Mouse (Mus musculus) lung, adult 2 months (tissue): Measurements from ENCODE around the gene Prdm1. TPM values are rescaled to one million over a fixed set of nuclear protein-coding genes. Genes with fewer than 3 reads are reported as not detected.
A peak's percentile ranks its signal among the peaks of the same experiment; 100 is the strongest.

Source experiments
- DNase-seq: peaks from one replicate; pipeline ENCODE4 v3.0.0; 2022
- H3K4me1 ChIP-seq: fragments of 200-500 bp; 2 replicates; pipeline ENCODE4 v1.6.1; 2011; ENCODE audit warnings: low read length; ENCODE audit not compliant: control insufficient read depth, insufficient read depth
- H3K4me3 ChIP-seq: fragments of 200-500 bp; replicated peaks from 2 replicates; pipeline ENCODE3; 2011; ENCODE audit warnings: low read depth, mild to moderate bottlenecking, control low read depth, low read length; ENCODE audit errors: extremely low read depth
- CTCF ChIP-seq: fragments of 200-500 bp; IDR thresholded peaks from 2 replicates; pipeline ENCODE4 v1.5.1; 2011; ENCODE audit warnings: mild to moderate bottlenecking, low read length, control low read depth; ENCODE audit not compliant: insufficient read depth
- POLR2A ChIP-seq: fragments of 200-500 bp; IDR thresholded peaks from 2 replicates; pipeline ENCODE4 v1.6.1; 2011; ENCODE audit warnings: low read depth, mild to moderate bottlenecking, control low read depth, low read length, borderline replicate concordance; ENCODE audit errors: extremely low read depth
- WGBS: fragments of 180-500 bp; shearing (Covaris S2); methylation state at CpG from one replicate; pipeline ENCODE4 v1.1.7; 2018; 5-methylcytosine and 5-hydroxymethylcytosine counted together
- polyA plus RNA-seq: library from polyadenylated mRNA; depleted of rRNA; stranded (reverse); fragments of >200 nt; gene quantifications from 2 replicates; pipeline ENCODE4 v1.2.3, GENCODE M21; 2012

The Prdm1 gene
- polyA plus RNA-seq, 1 experiment: 7.9 TPM

DNA sequence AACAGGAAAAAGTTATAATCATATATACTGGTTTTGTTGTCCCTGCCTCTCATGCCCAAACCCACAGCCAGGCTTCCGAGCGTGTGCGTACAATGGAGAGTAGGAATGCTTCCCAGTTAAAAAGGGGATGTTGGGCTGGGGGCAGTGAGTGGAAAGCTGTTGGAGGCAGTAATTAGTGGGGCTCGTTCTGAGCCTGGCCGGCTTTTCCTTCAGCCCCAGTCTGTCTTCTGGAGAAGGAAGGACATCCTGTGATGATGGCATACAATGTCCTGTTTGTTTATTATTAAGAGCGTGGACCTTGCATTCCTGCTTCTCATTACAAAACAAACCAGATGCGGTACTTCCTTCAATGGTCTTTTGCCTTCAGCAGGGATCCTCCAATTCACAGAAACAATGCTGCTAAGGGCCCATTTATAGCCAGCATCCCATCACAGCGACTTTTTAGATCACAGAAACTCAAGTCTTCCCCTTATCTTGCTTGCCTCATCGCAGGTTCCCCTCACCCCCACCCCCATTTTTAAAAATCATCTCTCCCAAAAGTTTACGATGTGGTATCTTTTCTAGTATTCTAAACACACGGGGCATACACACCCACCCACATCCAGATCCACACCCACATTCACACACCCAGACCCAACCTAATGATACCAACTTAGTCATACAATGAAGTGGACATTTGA, 68.8 kb downstream of the Prdm1 start:
- 14% methylated on average over 11 of the region's 11 CpGs for WGBS
- peaks cover 2% of the 10 kb centered on the region for H3K4me1 ChIP-seq
- peak overlapping the region; percentile 20 for H3K4me3 ChIP-seq
- no peak for DNase-seq
- TF ChIP-seq CTCF: no peak
- TF ChIP-seq POLR2A: no peak

DNA sequence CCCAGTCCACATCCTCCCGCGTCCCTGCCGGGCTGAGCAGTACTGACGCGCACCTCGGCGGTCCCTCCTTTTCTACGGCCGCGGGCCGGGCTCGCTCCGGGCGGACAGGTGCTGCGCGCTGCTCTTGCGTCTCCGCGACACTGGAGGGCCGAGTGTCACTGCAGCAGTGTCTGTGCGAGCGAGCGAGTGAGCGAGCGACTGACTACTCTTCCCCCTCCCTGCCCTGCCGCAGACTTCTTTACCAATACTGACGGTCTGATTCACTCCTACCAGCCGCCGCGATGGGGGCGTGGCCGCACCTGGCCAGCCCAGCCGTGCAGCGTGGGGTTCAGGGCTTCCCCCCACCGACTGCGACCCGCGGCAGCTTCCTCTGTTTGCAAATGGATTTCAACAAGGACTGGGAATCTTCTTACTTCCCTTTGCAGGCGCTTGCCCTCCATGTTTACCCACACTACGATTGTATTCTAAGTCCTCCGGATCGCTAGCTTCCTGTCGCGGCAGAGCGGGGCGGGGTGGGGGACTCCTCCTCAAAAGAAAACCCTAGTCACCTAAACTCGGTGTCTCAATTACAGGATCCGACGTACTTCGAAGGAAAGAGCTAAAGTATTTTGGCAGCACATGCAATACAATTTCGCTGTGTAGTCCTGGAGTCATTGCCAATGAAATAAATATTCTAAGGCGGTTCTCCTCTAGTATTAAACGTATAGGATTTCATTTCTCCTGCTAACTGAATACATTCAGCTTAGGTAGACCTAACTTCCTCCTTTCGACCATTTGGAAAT, 69.6 kb downstream of the Prdm1 start:
- Histone ChIP-seq H3K4me3 (peak overlapping the region; percentile 58), H3K4me1 (peaks cover 4% of the 10 kb centered on the region)
- DNase-seq: peak; percentile 68
- TF ChIP-seq POLR2A: peak; percentile 38; the same call in 1 of the 2 replicates
- TF ChIP-seq CTCF: no peak
- under 1% methylated on average over 54 of the region's 54 CpGs for WGBS

DNA sequence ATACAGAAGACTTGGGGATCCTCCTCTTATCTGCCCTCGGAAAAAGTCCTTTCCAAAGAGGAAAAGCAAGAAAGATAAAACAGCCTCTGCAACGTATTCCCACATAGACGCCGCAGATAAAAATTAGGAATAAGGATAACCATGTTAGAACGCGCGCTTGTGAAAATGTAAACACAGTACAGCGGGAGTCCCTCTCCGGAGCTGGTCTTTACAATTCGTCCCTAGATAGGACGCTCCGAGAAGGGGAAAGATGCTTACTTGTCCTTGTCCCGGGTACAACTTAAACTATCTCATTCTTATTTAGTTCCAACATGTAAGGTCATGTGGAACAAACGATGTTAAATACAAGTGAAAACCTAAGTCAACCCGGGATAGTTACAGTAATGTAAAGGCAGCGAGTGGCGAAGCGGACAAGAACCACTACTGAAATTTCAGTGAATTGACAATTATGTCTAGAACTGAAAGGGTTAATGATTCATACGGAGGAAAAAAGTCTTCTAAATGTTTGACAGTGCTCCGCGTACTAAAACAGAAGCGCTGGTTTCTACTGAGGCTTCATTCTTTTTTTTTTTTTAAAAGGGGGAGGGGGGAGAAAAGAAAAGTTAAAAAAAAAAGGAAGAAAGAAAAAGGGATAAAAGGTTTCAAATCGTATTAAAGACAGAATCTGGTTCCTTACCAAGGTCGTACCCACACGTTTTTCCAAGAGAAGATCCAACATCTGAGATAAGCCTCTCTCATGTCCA, 70.3 kb downstream of the Prdm1 start:
- TF ChIP-seq CTCF: no peak
- TF ChIP-seq POLR2A: no peak
- Histone ChIP-seq H3K4me3 (peak overlapping the region; percentile 58), H3K4me1 (peaks cover 5% of the 10 kb centered on the region)
- 1% methylated on average over 25 of the region's 25 CpGs for WGBS
- no peak for DNase-seq

DNA sequence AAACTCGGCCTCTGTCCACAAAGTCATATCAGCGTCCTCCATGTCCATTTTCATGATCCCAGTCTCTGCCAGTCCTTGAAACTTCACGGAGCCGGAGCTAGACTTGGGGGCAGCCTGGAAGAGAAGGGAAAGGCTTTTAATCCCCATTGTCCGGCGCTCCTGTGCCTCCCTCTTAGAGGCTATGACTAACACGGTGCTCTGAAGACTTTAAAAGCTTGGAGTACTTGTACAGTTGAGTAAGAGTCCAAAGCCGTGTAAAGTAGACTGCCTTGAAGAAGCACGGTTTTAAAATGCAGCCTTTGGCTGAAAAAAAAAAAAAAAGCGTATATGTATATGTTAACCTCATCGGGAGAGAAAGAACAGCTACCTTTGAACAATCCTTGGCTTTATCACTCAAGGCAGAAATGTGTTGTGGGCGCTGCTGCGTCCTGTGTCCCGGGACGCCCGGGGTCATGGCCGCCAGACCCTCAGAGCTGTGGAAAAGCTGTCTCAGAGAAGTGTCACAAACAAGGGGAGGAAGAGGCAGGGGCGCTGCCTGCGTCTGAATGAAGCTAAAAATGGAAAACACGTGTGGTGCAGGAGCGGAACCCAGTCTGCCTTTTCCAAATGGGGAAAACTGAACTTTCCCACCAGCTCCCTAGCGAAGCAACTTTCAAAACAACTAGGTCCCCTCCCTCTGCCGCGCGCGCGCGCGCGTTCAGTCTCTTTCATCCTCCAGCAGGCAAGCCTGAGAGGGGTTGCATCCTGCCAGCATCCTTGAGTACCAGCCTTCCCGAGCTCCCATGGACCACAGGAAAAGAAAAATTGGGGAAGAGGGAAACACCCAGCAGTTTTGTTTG, 71.3 kb downstream of the Prdm1 start:
- WGBS: 8% methylated on average over 31 of the region's 31 CpGs

DNA sequence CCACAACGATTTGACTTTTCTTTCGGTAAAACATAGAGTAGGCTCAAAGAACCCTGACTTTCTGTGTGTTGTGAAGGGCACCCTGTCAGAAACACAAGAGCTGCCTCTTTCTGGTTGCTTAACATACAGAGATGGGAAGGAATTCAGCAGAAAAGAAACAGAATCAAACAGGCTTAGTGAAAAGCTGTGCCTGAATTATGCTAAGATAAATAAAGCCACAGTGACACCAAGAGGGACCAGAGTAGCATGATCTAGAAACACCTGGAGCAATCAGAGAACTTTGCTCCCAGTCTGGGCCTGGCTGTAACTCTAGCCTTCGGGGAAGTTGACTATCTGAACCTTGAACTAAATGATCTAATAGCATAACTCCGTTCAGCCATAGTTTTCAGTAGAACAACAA, 73.5 kb downstream of the Prdm1 start:
- Histone ChIP-seq H3K4me3 (no peak overlapping the region), H3K4me1 (peaks cover 6% of the 10 kb centered on the region)
- TF ChIP-seq POLR2A (no peak), CTCF (no peak)
- WGBS: 54% methylated on average over 4 of the region's 4 CpGs
- no peak for DNase-seq

More for the DNA sequence above, 71.3 kb downstream of the Prdm1 start:
- H3K4me1 ChIP-seq: peaks cover 6% of the 10 kb centered on the region
- H3K4me3 ChIP-seq: peak overlapping the region; percentile 53
- DNase-seq: peak; percentile 44
- TF ChIP-seq CTCF (no peak), POLR2A (peak; percentile 26; the same call in 1 of the 2 replicates)

DNA sequence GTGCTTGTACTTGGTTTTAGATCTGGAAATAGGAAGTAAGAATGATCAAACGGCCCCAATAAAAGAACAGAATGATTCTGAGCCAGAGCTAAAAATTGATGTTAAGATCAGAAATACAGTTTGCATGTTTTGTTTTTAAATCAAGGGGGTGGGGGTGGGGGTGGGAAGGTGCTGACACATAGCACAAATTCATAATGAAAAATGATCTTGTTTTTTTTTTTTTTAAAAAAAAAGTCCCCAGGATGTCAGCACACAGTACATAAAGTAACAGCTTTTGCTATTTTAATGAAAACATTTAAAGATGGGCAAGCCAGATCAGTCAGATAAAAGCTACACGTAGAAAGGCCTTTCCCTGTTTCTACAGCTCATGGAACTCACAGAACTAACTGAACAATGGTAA, 74.2 kb downstream of the Prdm1 start:
- Histone ChIP-seq H3K4me3 (no peak overlapping the region), H3K4me1 (peaks cover 6% of the 10 kb centered on the region)
- no peak for DNase-seq
- TF ChIP-seq POLR2A (no peak), CTCF (no peak)
- 37% methylated on average over 2 of the region's 2 CpGs for WGBS

DNA sequence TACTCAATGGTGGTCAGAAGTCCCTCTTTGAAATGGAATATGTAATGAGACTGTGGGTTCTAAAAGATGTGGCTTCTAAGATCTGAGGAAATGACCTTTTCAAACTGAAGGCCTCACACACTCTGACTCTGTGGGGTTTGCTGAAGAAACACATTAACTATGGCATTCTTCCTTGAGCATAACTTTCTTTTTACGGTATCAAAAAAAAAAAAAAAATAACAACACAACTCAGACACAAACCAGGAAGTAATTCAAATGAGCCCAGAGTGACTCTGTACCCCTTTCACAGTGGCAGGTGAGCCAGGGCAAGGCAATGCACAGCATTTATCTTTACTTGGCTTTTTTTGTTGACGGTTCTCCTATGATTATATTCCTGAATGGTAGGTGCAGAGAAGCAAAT, 77.5 kb downstream of the Prdm1 start:
- DNase-seq: no peak
- WGBS: 79% methylated on average over 2 of the region's 2 CpGs
- Histone ChIP-seq H3K4me3 (no peak overlapping the region), H3K4me1 (peaks cover 16% of the 10 kb centered on the region)
- TF ChIP-seq CTCF (no peak), POLR2A (no peak)

DNA sequence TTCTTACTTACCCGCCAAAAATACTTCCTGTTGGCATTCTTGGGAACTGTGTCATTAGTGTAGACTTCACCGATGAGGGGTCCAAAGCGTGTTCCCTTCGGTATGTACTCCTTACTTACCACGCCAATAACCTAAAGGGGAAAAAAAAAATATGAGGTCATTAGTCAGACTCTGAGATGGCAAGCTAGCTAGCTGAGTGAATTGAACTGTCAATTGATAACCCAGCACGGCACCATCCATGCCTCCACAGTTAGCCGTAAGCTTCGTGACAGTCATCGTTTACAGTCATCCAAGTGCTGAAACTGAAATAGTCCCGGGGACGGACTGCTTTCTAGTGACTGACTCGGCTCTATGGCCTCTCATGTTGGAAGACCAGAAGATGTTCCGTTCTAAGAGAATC, 78.2 kb downstream of the Prdm1 start:
- Histone ChIP-seq H3K4me3 (no peak overlapping the region), H3K4me1 (peaks cover 16% of the 10 kb centered on the region)
- no peak for DNase-seq
- TF ChIP-seq POLR2A (no peak), CTCF (no peak)
- WGBS: 76% methylated on average over 13 of the region's 13 CpGs
